Mouse (Mus musculus) left cerebral cortex, adult 11 months (tissue): ENCODE data around the gene Gcn1l1.

Experiments used
- DNase-seq: peaks from one replicate; pipeline ENCODE4 v3.0.0; 2022; ENCODE audit warnings: low spot score

The Gcn1l1 gene

GRCm38 (mm10) chr5:115611566-115611965, 46.5 kb downstream of the Gcn1l1 start:
- DNase-seq, result no peak

DNA sequence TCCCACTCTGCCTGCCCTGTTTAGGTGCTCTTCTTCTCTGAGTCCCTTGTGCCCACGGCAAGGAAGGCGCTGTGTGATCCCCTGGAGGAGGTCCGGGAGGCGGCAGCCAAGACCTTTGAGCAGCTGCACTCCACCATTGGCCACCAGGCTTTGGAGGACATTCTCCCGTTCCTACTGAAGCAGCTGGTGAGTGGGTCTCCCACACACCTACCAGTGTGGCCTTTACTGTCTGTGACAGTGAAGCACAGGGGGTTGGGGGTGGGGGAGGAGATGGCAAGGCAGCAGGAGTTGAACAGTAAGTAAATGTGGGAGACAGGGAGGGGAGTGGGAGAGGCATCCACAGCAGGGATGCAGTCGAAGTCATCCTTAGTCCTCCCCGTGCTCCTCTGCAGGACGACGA, 48.3 kb downstream of the Gcn1l1 start:
- DNase-seq, result no peak

- no peak for DNase-seq
Measured at GRCm38 (mm10) chr5:115614948-115615347, 49.9 kb downstream of the Gcn1l1 start.

- DNase-seq, result no peak
Measured at GRCm38 (mm10) chr5:115619690-115620089, 54.6 kb downstream of the Gcn1l1 start.

DNA sequence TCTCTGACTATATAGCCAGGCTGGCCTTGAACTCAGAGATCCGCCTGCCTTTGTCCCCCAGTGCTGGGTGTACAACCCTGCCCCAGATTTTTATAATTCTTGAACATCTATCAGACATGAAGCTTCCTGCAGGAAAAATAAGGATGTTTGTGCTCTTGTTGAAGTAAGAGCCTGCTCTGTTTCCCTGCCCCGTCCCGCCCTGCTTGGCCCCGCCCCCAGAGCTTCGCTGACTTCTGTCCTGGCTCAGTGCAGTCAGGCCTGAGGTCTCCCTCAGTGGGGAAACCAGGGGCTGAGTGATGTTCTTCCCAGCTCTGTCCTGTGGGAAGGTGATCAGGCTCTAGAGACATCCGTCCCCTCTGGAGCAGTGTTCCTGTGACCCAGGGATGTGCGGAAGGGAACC, 57.6 kb downstream of the Gcn1l1 start:
- no peak for DNase-seq

DNA sequence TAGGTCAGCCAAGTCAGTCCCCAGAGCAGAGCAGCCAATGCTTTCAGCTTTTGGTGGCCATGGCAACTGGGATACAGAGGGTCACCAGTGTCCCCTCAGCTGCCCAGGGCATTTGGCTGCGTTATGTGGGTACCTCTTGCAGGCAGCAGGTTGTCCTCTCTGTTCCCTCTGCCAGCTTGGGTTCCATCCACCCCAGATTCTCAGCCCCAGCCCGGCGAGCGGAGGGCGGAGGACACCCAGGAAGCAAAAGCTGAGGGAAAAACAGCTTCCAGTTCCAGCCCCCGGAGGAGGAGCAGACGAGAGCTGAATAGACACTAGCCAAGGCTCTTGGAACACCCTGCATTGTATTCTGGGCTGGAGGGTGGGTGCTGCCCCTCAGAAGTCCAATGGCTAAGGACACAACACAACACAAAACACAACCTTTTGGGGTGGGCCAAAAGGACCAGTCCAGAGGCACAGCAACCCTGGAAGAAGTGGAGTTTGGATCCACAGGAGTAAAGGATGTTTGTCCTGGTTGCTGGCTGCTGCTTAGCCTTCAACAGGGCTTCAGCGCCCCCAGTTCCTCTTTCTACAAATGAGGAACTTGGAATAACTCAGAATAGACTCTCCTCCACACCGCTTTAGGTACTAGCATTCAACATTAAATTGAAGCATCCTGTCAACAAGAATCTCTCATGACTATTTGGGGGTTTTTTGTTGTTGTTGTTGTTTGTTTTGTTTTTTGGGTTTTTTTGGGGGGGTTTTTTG, 58.8 kb downstream of the Gcn1l1 start:
- no peak for DNase-seq

- DNase-seq, result no peak
Measured at GRCm38 (mm10) chr5:115626237-115626886, 61.3 kb downstream of the Gcn1l1 start.

DNA sequence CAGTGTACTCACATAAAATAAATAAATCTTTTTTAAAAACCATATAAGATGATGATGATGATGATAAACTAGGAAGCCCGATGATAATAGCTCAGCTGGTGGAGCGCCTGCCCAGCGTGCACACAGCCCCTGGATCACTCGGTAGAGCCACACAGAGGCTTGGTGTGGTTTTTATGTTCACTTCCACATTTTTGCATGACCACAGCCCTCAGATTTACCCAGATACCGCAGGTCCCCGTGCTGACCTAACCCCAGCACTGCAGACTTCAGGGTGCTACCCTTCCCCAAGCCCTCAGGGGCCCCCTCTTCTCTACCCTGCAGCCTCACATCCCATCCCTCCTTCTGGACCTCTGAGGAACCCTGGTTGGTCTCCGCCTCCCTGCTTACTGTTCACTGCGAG, 63.0 kb downstream of the Gcn1l1 start:
- no peak for DNase-seq

DNA sequence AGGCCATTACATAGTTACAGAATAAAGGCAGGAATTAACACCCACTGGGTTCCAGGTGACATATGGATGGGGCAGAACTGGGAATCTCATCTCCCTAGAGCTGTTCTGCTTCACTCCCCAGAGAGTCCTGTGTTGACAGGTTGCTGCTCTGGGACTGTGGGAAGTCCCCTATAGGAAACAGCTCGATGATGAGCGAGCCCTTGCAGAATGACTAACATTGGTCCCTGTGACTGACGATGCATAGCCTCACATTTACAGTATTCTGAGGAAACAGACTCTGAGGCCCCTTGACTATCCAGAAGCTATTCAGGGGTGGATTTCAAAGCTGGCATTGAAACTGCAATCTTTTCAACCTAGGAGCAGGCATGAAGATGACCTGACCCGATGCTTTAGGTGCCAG, 64.6 kb downstream of the Gcn1l1 start:
- DNase-seq, result no peak

- no peak for DNase-seq
Measured at GRCm38 (mm10) chr5:115630291-115630690, 65.2 kb downstream of the Gcn1l1 start.

- peak; percentile 86 for DNase-seq
Measured at GRCm38 (mm10) chr5:115631505-115632357, 66.7 kb downstream of the Gcn1l1 start, which contains the start of gene Rab35. Rab35 (plus strand) TSS chr5:115631908.

DNA sequence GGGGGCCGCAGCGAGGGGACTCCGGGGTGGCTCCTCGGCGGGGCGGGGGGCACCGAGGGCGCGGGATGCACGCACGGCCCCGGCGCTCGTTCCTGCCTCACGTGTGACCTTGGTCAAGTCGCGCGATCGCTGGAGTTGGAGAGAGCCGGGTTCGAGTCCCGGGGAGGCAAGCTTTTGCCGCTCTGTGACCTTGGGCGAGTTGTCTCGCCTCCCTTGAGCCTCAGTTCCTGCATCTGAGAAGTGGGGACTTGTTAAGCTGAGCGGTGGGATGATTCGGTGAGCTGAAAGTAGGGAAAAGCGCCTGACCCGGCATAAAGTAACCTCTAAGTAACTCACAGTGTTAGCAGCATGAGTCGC, 67.3 kb downstream of the Gcn1l1 start:
- DNase-seq, result no peak

DNA sequence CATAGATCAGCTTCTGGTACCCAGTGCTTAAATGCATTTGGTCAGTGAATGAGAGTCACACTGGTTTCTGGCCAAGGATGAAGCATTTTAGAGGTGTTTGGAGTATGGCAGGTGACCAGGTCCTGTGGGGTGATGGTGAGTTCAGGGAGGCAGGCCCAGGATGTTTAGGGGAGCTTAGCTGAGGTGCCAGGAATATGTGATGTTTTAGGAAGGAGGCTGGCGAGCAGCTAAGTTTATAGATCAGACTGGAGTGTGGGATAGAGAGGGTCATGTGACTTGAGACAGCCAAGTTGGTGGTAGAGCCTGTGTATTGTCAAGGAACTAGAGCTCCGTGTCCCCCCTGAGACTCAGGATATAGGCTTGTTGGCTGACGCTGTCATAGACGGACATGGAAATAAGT, 68.0 kb downstream of the Gcn1l1 start:
- DNase-seq, result no peak

GRCm38 (mm10) chr5:115634046-115634445, 69.0 kb downstream of the Gcn1l1 start:
- no peak for DNase-seq

DNA sequence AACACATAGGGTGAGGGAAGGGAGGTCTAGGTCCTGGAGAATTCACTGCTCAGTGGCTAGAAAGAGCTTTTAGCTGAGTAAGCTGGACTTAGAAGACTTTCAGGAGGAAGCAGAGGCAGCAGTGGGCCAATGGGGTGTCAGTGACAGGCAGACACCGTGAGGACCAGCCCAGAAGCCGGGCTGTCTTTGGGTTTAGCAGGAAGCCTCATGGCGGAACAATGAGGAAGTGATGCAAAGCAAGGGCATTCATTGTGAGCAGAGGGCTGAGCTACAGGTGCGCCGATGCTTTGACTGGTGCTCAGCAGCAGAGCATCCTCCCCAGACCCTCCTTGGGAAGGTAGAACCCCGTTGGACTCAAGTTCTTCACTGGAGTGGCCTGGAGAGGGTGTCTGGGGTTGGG, 70.5 kb downstream of the Gcn1l1 start:
- no peak for DNase-seq

- no peak for DNase-seq
Measured at GRCm38 (mm10) chr5:115644192-115644591, 79.1 kb downstream of the Gcn1l1 start.

- DNase-seq, result no peak
Measured at GRCm38 (mm10) chr5:115648876-115649275, 83.8 kb downstream of the Gcn1l1 start.

DNA sequence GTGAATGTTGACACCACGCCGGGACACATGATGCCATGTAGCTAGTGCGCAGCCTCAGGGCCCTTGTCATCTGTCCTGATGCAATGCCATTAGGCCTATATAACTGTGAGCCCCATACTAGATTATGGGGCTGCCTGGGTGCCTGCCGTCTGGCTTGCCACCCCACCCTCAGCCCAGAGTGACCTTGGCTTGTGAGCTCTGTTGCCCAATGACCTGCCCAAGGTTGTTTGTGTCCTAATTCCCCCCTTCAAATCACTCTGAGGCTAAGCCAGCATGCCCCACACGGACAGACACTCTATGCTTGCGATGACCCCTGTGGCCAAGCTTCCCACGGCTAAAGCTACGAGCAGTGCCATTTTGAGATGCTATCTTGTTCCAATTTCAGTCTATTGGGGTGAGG, 84.6 kb downstream of the Gcn1l1 start:
- DNase-seq, result no peak

DNA sequence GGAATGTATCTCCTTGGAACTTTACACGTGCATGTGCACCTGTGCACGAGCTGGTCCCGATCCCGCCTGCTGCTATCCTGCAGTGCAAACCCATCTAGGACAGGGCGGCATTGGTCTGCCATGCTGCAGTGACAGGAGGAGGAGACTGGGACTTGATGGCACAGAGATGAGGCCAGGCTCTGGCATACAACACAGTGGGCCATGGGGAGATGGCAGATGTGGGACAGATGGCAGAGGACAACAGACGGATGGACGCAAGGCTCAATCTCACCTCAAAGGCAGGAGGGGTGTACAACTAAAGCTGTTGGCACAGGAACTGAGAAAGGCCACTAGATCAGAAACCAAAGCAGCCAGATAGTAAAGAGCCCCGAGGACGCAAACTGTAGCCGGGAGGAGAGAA, 85.8 kb downstream of the Gcn1l1 start:
- no peak for DNase-seq

DNA sequence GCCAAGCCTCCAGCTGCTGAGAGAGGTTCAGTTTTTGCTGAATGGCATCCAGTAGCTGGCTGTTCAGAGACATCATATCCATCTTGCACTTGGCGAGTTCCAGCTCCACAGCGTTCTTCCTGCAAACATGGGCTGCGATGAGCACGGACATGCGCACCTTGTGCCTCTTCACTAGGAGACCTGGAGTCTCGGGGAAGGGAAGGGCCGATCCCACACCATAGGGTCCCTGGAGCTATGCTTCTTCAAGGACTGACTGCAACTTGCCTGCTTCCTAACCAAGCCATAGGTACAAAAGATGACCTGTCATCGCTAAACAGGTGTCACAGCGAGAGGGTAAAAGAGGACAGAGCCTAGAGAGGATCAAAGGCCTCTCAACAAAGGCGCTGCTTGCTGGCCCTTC, 86.8 kb downstream of the Gcn1l1 start:
- DNase-seq, result no peak

- peak; percentile 99 for DNase-seq
Measured at GRCm38 (mm10) chr5:115652681-115653575, 87.9 kb downstream of the Gcn1l1 start.

DNA sequence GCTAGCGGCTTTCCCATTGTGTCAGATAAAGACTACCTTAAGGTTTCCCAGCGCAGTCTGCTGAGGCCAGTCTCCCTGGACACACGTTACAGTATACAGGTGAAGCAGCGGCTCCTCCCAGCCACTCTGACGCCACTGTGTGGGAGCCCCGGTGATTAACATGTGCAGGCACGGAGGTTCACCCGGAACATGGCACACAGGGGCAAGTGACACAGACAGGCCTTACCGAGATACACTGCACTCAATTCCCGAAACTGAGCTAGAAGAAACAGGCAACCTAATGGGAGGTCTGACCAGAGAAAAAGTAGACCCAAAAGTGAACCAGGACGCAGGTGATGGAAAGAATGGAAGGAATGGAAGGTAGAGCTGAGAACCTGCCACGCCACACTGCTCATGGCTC, 88.7 kb downstream of the Gcn1l1 start:
- DNase-seq, result no peak
